Mouse (Mus musculus) liver, embryonic 16.5 days (tissue): ENCODE data around the gene Med25. TPM values are rescaled to one million over a fixed set of nuclear protein-coding genes. Genes with fewer than 3 reads are reported as not detected.
A peak's percentile ranks its signal among the peaks of the same experiment; 100 is the strongest.
"Not testable (repeated sequence)": the region's sequence is repeated elsewhere in the genome, so short reads cannot be mapped to it uniquely, and the experiment has no call there.

ENCODE experiments used
- ATAC-seq: fragments of 200-750 bp; cut with Nextera tagmentation; 2 replicates; pipeline ENCODE4 v1.8.0; 2017; ENCODE audit warnings: low read depth, mild to moderate bottlenecking, moderate number of reproducible peaks, moderate library complexity
- H3K27ac ChIP-seq: fragments of 300-500 bp; sonication (generic); 2 replicates; pipeline ENCODE4 v1.5.1; 2014; ENCODE audit warnings: mild to moderate bottlenecking, low read length
- H3K27me3 ChIP-seq: fragments of 300-500 bp; sonication (generic); 2 replicates; pipeline ENCODE4 v1.6.1; 2014; ENCODE audit warnings: low read depth, low read length, mixed read lengths; ENCODE audit not compliant: control insufficient read depth, insufficient read depth
- H3K36me3 ChIP-seq: fragments of 300-500 bp; sonication (generic); 2 replicates; pipeline ENCODE4 v1.6.1; 2014; ENCODE audit warnings: mild to moderate bottlenecking; ENCODE audit not compliant: control insufficient read depth, insufficient read depth
- H3K4me1 ChIP-seq: fragments of 300-500 bp; sonication (generic); 2 replicates; pipeline ENCODE4 v1.6.1; 2014; ENCODE audit warnings: low read depth, low read length, mixed read lengths; ENCODE audit not compliant: control insufficient read depth
- H3K4me2 ChIP-seq: fragments of 300-500 bp; sonication (generic); 2 replicates; pipeline ENCODE4 v1.6.1; 2014; ENCODE audit warnings: low read depth, low read length, mixed read lengths
- H3K4me3 ChIP-seq: fragments of 300-500 bp; sonication (generic); 2 replicates; pipeline ENCODE4 v1.5.1; 2014; ENCODE audit warnings: low read depth, mild to moderate bottlenecking, low read length
- H3K9ac ChIP-seq: fragments of 300-500 bp; sonication (generic); 2 replicates; pipeline ENCODE4 v1.6.1; 2014; ENCODE audit warnings: low read depth, low read length
- H3K9me3 ChIP-seq: fragments of 300-500 bp; sonication (generic); replicated peaks from 2 replicates; pipeline ENCODE4 v1.6.1; 2016; ENCODE audit warnings: low read length; ENCODE audit not compliant: control insufficient read depth
- WGBS: fragments of 180-500 bp; shearing (Covaris S2); extraction: QIAGEN DNeasy Blood & Tissue Kit; methylation state at CpG from one replicate; pipeline ENCODE4 v1.1.7; 2014; ENCODE audit not compliant: insufficient replicate concordance; 5-methylcytosine and 5-hydroxymethylcytosine counted together
- polyA plus RNA-seq: library from polyadenylated mRNA; unstranded; fragments of >200 nt; fragmentation: Nextera tagmentation; extraction: Ambion mirVana; gene quantifications from 2 replicates; pipeline ENCODE4 v1.2.1, GENCODE M21; 2015

Gene Med25
- polyA plus RNA-seq, 1 experiment from 2014 or later = 53.0 TPM

DNA sequence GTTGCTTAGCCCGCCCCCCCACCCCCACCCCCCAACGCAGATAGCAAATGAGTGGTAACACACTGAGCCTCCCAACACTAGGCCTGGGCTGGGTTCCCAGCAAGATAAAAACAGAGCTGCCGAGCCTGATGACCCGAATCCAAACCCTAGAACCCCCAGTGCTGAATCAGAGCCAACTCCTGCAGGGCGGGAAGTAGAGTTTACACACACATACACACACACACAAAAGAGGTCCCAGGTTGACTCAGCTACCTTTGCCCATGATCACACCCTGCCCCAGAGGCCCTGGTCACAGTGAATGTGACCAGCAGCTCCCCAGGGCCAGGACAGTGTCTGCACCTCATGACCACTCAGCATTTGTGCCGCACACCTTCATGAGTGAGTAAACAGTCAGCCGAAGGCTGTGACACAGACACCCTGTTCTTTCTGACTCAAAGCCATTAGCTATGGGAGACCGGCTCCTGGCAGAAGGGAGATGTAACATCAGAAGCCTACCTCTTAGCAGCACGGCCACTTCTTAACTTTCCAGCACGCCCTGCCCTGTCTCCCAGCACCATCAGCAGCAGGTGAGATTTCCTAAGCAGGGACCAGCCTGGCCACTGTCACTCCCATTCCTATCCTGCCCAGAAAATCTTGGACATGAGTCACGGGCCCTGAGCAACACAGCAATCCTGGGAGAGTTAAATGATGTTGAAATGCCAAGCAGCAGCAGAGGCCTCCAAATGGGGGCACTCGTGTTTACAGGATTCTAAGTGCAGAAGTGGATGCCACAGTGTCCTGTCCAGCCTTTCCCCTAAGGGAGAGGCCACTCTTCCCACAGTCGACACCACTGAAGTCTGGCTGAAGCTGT, 4.0 kb downstream of the Med25 start:
- peak overlapping the region; percentile 67 for H3K27ac ChIP-seq
- H3K4me2 ChIP-seq = no peak overlapping the region
- no peak overlapping the region for H3K9ac ChIP-seq
- peak; percentile 57 for ATAC-seq
- no peaks in the 10 kb centered on the region for H3K27me3 ChIP-seq
- H3K4me1 ChIP-seq = peaks cover 36% of the 10 kb centered on the region
- no peaks in the 10 kb centered on the region for H3K9me3 ChIP-seq
- peaks cover 8% of the 10 kb centered on the region for H3K36me3 ChIP-seq
- no peak overlapping the region for H3K4me3 ChIP-seq
- WGBS = 63% methylated on average over 13 of the region's 13 CpGs

DNA sequence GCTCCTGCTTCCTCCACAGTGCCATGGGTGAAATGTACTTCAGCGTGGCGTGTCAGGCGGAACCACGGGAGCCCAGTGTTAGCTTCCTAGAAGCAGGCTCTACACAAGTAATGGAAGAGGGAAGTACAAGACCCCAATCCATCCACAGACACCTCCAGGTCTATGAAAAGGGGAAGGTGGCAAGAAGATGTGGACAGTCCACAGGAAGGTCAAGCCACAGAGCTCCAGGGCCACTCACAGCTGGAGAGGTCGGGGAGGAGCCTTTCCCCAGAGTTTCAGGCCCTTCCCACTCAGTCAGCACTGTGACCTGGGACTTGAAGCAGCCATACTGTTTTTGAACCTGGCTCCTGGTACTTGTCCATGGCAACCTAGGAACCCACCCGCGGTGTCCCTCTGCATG, 5.5 kb downstream of the Med25 start:
- no peak for ATAC-seq
- Histone ChIP-seq H3K36me3 (peaks cover 18% of the 10 kb centered on the region), H3K27ac (no peak overlapping the region), H3K4me3 (no peak overlapping the region), H3K4me1 (peaks cover 33% of the 10 kb centered on the region), H3K9me3 (no peaks in the 10 kb centered on the region), H3K9ac (no peak overlapping the region), H3K27me3 (no peaks in the 10 kb centered on the region), H3K4me2 (no peak overlapping the region)
- WGBS = 73% methylated on average over 7 of the region's 7 CpGs

DNA sequence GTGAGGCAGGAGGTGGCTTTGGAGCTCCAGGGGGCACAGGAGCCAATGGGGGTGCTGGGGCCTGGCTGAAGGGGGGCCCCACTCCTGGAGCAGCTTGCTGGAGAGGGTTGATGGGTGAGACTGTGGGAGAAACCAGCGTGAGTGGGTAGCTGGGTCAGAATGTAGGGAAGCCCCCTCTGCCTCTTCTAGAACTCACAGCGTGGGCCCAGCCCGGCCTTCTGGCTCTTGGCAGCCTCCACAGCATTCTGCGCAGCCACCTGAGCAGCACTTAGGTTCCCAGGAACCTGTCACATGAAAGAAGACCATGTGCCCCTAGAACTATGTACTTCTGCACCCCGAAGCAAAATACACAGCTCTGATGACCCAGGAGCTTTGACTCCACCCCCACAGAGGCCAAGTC, 7.9 kb downstream of the Med25 start:
- H3K36me3 ChIP-seq = peaks cover 30% of the 10 kb centered on the region
- no peak for ATAC-seq
- H3K4me2 ChIP-seq = no peak overlapping the region
- H3K27me3 ChIP-seq = no peaks in the 10 kb centered on the region
- no peak overlapping the region for H3K27ac ChIP-seq
- peaks cover 17% of the 10 kb centered on the region for H3K4me1 ChIP-seq
- no peak overlapping the region for H3K4me3 ChIP-seq
- H3K9ac ChIP-seq = no peak overlapping the region
- H3K9me3 ChIP-seq = no peaks in the 10 kb centered on the region
- 95% methylated on average over 5 of the region's 5 CpGs for WGBS

DNA sequence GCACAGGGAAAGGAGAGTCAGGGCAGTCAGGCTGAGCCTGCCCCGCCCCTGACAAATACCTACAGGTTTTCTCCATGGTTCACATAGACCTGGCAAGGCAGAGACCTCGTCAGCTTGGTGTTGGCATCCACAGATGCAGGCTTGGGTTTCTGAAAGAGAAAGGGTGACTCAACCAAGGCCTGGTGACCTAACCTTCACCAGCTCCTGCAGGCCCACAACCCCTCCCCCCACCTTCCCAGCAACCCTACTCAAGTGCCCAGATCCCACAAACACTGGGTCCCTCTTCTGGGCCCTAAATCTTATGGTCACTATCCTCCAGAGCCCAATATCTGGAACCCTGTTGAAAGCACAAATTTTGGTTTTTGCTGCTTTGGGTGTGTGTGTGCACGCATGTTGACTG, 9.5 kb downstream of the Med25 start:
- H3K9me3 ChIP-seq = no peaks in the 10 kb centered on the region
- no peak for ATAC-seq
- H3K27ac ChIP-seq = no peak overlapping the region
- WGBS = 81% methylated on average over 3 of the region's 3 CpGs
- no peak overlapping the region for H3K9ac ChIP-seq
- H3K36me3 ChIP-seq = peaks cover 34% of the 10 kb centered on the region
- peaks cover 5% of the 10 kb centered on the region for H3K4me1 ChIP-seq
- H3K4me2 ChIP-seq = no peak overlapping the region
- H3K4me3 ChIP-seq = no peak overlapping the region
- H3K27me3 ChIP-seq = no peaks in the 10 kb centered on the region

DNA sequence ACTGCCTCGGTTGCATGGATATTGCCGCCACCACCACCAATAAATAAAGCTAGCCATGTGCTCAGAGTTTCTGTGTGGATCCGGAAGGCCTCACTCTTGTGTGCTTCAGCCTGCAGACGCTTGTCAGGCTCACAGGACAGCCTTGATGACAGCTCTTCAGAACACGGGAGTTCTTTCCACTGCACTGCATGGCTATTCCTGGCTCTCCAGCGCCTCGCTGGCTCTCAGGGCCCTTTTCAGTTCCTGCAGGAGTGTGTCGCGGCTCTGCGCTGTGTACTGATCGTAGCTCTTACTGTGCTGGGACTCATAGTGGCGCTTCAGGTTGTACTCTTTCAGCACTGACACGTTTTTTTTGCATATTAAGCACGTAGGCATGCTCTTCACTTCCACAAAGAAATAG, 14.7 kb downstream of the Med25 start:
- ATAC-seq = no peak
- H3K36me3 ChIP-seq = peaks cover 23% of the 10 kb centered on the region
- no peak overlapping the region for H3K4me3 ChIP-seq
- no peaks in the 10 kb centered on the region for H3K27me3 ChIP-seq
- H3K4me1 ChIP-seq = peaks cover 4% of the 10 kb centered on the region; the same call in 1 of the 2 replicates
- H3K9me3 ChIP-seq = no peaks in the 10 kb centered on the region
- H3K4me2 ChIP-seq = no peak overlapping the region
- 78% methylated on average over 14 of the region's 14 CpGs for WGBS
- no peak overlapping the region for H3K9ac ChIP-seq
- H3K27ac ChIP-seq = no peak overlapping the region

DNA sequence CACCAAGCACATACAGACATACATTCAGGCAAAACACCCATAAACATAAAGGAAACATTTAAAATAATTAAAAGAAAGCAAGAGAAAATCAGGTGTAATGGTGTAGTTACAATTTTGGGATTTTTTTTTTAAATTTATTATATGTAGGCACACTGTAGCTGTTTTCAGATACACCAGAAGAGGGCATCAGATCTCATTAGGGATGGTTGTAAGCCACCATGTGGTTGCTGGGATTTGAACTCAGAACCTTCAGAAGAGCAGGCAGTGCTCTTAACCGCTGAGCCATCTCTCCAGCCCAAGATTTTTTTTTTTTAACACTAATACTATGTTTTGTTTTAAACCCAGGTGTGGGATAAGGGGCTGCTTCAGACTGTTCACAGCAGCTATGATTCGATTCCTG, 20.7 kb downstream of the Med25 start:
- not testable (repeated sequence) for H3K9me3 ChIP-seq, H3K36me3 ChIP-seq, ATAC-seq, H3K4me3 ChIP-seq, H3K9ac ChIP-seq, H3K27me3 ChIP-seq, H3K4me2 ChIP-seq, H3K27ac ChIP-seq
- WGBS = 80% methylated on average over 2 of the region's 2 CpGs
- peaks cover 31% of the 10 kb centered on the region for H3K4me1 ChIP-seq

DNA sequence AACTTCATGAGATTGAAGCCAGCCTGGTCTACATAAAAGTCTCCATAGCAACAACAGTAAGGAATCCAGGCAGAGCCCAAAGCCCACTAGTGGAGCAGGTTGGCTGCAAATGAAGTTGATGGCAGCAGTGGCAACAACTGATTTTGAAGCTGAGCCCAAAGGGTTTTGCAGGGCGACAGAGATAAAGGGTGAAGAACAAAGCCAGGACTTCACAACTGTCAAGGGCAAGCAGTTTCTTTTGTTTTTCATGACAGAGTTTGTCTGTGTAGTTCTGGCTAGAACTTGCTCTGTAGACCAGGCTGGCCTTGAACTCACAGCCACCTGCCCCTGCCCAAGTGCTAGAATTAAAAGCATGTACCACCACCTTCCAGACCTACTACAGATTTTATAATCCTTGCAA, 21.3 kb downstream of the Med25 start:
- no peak for ATAC-seq
- no peaks in the 10 kb centered on the region for H3K9me3 ChIP-seq
- no peak overlapping the region for H3K4me3 ChIP-seq
- H3K27me3 ChIP-seq = no peaks in the 10 kb centered on the region
- WGBS = 61% methylated on average over 1 of the region's 1 CpGs
- peaks cover 36% of the 10 kb centered on the region for H3K4me1 ChIP-seq
- H3K27ac ChIP-seq = no peak overlapping the region
- no peak overlapping the region for H3K4me2 ChIP-seq
- H3K36me3 ChIP-seq = no peaks in the 10 kb centered on the region
- H3K9ac ChIP-seq = no peak overlapping the region

DNA sequence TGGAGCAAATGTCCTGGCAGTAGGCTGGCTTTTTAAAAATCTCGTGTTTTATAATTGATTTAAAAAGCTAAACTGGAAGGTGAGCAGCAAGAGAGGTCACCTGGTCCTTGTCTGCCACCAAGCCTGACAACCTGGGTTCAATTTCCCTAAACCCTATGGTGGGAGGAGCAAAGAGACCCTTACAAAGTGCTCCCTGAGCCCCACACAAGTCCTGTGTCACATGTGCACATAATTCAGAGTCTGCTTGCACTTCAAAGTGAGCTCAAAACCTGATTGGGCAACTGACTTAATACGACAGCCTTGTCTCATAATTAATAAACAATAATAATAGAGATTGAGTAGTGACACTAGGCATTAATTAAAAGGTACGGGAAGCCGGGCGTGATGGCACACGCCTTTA, 21.9 kb downstream of the Med25 start:
- WGBS = 67% methylated on average over 6 of the region's 6 CpGs
- Histone ChIP-seq H3K4me1 (peaks cover 42% of the 10 kb centered on the region), H3K27ac (peak overlapping the region; percentile 94)

DNA sequence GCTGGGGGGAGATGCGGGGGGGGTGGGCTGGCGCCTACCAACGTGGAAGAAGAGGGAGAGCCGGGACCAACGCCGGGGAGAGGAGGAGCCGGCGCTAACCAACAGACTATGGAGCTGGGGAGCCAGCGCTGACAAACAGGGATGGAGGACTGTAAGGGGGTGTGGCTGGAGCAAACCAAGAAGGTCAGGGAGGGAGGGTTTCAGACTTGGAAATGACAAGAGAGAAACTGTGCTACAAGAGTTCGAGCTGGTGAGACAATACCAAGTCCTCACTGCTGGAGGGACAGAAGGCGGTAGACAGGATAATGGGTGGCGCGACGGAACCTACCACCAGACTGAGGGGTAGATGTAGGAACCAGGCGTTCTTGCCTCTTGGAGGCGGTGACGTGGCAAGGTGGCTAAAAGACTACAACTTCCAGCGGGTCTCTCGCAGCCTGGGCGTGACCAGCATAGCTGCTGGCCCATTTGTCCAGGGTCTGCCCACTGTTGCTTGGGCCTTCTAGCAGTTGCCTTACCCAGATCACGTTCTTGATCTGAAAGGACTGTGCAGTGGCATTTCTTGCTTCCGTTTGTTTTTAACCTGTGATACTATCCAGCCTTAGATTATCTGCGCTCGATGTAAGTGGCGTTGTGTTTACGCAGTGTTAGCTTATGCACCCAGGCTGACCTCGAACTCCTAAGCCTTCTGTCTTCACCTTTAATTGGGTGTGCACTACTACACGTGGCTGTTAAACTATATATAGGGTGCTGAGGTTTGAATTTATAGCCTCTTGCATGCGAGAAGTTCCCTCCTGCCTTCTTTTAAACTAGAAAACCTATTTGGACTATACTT, 22.6 kb downstream of the Med25 start, which contains the start of gene Ptov1:
Gene Ptov1 (minus strand): TSS at position 92 of the 832 bp plus-strand sequence.
- Histone ChIP-seq H3K9ac (peak within 1 kb of the TSS; percentile 83), H3K27ac (peak within 1 kb of the TSS; percentile 94), H3K36me3 (no peaks in the 10 kb centered on the region), H3K4me1 (peaks cover 49% of the 10 kb centered on the region), H3K27me3 (no peaks in the 10 kb centered on the region), H3K4me3 (peak within 1 kb of the TSS; percentile 79), H3K4me2 (peak within 1 kb of the TSS; percentile 98), H3K9me3 (no peaks in the 10 kb centered on the region)
- 5% methylated on average over 29 of the region's 29 CpGs for WGBS
- ATAC-seq = peak; percentile 88

More for the DNA sequence above, 21.9 kb downstream of the Med25 start:
- ATAC-seq = no peak
- Histone ChIP-seq H3K9ac (no peak overlapping the region), H3K36me3 (no peaks in the 10 kb centered on the region), H3K9me3 (no peaks in the 10 kb centered on the region), H3K4me3 (no peak overlapping the region), H3K27me3 (no peaks in the 10 kb centered on the region), H3K4me2 (peak overlapping the region; percentile 98; the same call in 1 of the 2 replicates)
